Mouse (Mus musculus) brain, embryonic 14.5 days (tissue): Measurements from ENCODE around the gene Phf12.

Source experiments
- CTCF ChIP-seq: fragments of 200-500 bp; IDR thresholded peaks from 2 replicates; pipeline ENCODE4 v1.5.1; 2012; ENCODE audit warnings: inconsistent platforms, mild to moderate bottlenecking, moderate library complexity, borderline replicate concordance; ENCODE audit not compliant: insufficient read depth, insufficient read length; ENCODE audit errors: extremely low read depth
- POLR2A ChIP-seq: fragments of 200-500 bp; IDR thresholded peaks from 2 replicates; pipeline ENCODE4 v1.6.1; 2012; ENCODE audit warnings: mild to moderate bottlenecking, inconsistent platforms, borderline replicate concordance; ENCODE audit not compliant: poor library complexity, insufficient read depth, insufficient read length, severe bottlenecking; ENCODE audit errors: extremely low read depth

DNA sequence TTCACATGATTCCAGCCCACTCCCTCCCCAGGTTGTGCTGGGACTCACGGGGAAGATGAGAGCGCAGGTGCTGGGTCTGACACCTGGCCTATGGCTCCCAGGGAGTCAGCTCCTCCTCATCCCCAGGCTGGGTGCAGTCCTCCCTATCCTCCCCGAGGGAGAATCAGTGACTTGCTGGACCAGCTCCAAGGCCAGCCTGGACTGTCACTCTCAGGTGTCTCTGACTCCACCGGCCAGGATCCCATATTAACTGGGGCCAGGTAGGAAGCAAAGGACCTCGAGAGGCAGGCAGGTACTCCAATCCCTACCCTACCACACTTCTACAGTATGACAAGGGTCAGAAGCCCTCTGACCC, 16.5 kb upstream of the Phf12 start:
- TF ChIP-seq CTCF, result no peak
- TF ChIP-seq POLR2A, result no peak
